Mouse (Mus musculus): ENCODE measurements around the gene Gnb1l. TPM values are rescaled to one million over a fixed set of nuclear protein-coding genes. Genes with fewer than 3 reads are reported as not detected.

Gnb1l gene
- total RNA-seq, 2 experiments from 2014 or later, result 6.0 to 6.5 TPM

DNA sequence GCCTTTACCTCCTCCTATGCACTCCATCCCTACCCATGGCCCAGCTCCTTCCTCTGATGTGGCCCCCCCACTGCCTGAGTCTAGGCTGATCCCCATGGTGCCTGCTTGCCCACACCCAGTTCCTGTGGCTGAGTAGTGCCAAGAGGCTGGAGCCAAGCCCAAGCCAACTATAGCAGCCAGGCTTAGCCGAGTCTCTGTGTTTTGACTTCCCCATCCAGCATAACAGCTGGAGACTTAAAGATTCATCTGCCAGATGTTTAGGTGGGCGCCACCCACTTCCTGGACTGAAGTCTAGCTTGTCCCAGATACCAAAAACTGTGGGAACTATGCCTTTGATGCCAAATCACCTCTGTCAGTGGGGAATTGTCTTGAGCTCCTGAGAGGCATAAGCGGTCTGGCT, 34.2 kb upstream of the Gnb1l start:
- TF ChIP-seq CTCF (IDR thresholded peaks at IDR 0.05), result no peak
- Histone ChIP-seq H3K27ac (peak overlapping the region; percentile 40; the same call in 1 of the 2 replicates), H3K4me3 (no peak overlapping the region)
- peak in 1 of 2 experiments; percentile 35 for DNase-seq (ENCODE audit: extremely low spot score in 1 of 2, low spot score in 2 of 2)
- intact Hi-C loops (cut with DNase I), result no loop called here

DNA sequence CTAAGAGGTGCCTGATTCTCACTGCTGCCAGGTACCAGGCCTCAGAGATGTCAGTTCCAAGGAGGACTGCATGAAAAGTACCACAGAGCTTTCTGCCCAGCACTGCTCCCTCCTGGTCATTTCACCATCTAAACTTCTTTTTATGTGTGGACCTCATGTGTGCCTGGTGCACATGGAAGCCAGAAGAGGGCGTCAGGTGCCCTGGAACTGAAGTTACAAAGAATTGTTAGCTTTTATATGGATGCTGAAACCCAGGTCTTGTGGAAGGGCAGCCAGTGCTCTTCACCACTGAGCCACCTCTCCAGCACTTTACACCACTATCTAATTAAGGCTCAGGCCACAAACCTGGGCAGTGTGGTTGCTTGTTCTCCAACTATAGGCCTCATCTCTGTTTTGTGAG, 27.7 kb upstream of the Gnb1l start:
- peak in 1 of 2 experiments; percentile 5 for DNase-seq (ENCODE audit: extremely low spot score in 1 of 2, low spot score in 2 of 2)
- H3K27ac ChIP-seq, result no peak overlapping the region
- H3K4me3 ChIP-seq, result no peak overlapping the region
- intact Hi-C loops (cut with DNase I), result no loop called here
- no peak; the same call in 1 of the 2 replicates for TF ChIP-seq CTCF (IDR thresholded peaks at IDR 0.05)

DNA sequence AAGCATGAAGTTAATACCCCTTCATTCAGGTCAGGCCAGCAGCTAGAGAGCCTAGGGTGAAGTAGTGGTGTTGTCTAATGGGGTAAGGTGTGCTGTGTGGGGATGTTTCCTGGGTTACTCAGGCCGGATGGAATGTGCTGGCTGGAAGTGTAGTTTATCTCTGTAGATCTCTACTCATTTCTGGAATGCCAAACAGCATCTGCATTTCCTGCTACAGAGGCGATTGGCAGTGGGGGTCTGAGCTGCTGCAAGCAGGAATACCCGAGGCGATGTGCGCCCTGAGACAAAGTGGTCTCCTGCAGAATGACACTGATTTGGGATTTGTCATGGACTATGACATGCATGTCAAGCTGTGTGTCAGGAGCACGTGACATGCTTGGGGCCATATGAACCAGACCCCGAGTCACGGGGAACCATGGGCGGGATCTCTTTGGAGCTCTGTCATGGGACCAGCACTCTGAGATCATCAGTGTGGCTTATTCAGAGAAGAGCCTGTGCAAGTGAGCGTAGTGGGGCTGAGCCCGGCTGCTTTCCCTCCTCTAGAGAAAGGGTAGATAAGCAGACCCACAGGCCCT, 27.0 kb upstream of the Gnb1l start:
- DNase-seq (ENCODE audit: extremely low spot score in 1 of 2, low spot score in 2 of 2), result peak in 1 of 2 experiments; percentile 4
- H3K27ac ChIP-seq, result no peak overlapping the region
- intact Hi-C loops (cut with DNase I), result no loop called here
- no peak overlapping the region for H3K4me3 ChIP-seq
- TF ChIP-seq CTCF (IDR thresholded peaks at IDR 0.05), result no peak

DNA sequence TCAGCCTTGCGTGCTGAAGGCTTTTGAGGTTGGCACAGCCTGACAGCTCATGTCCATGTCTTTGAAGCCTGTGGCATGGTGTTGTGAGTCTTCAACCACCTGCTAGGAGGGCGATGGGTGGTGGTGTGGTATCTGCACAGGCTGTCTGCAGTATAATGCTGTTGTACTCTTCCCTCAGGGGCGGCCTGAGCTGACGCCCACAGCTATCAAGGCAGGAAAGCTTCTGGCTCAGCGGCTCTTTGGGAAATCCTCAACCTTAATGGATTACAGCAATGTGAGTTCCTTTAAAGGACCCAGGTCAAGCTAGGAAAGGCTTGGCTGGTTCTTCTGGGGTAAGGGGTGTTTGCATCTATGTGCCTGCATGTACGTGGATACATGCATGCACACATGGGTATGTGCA, 26.5 kb upstream of the Gnb1l start:
- Histone ChIP-seq H3K4me3 (no peak overlapping the region), H3K27ac (no peak overlapping the region)
- intact Hi-C loops (cut with DNase I), result no loop called here
- TF ChIP-seq CTCF (IDR thresholded peaks at IDR 0.05), result no peak
- DNase-seq (ENCODE audit: extremely low spot score in 1 of 2, low spot score in 2 of 2), result peak in 1 of 2 experiments; percentile 8

DNA sequence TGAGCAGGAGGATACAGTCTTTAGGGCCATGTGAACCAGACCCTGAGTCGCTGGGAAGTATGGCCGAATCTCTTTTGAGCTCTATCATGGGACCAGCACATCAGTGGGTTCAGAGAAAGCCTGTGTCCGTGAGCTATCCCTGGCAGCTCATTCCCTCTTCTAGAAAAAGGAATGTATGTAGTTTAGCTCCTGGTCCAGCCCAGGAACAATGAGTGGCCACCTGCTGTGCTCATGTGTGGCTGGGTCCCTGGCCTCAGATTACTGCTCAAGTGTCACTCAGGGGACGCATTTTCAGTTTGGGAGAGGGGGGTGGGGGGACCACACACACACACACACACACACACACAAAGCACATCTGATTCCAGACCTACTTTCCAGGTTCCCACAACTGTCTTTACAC, 26.1 kb upstream of the Gnb1l start:
- no peak for TF ChIP-seq CTCF (IDR thresholded peaks at IDR 0.05)
- H3K4me3 ChIP-seq, result no peak overlapping the region

DNA sequence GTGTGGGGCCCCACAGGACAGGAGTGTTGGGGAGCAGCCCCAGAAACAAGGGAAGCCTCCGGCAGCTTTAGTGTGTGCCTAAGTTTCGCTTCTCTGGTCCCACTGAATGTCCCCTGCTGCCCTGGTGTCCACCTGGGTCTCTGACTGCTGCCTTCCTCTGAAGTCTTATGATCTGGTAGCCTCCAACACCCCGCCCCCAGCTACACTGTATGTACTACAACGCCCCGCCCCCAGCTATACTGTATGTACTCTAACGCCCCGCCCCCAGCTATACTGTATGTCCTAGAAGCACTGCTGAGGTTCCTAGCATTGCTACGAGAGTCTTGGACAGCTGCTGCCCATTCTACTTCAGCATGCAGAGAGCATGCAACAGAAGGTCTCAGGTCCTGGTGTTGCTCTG, 25.5 kb upstream of the Gnb1l start:
- intact Hi-C loops (cut with DNase I), result no loop called here
- TF ChIP-seq CTCF (IDR thresholded peaks at IDR 0.05), result no peak
- Histone ChIP-seq H3K4me3 (no peak overlapping the region), H3K27ac (no peak overlapping the region)
- DNase-seq (ENCODE audit: extremely low spot score in 1 of 2, low spot score in 2 of 2), result peak in 1 of 2 experiments; percentile 3

More for the DNA sequence above, 26.1 kb upstream of the Gnb1l start:
- no peak overlapping the region for H3K27ac ChIP-seq
- intact Hi-C loops (cut with DNase I), result no loop called here
- DNase-seq (ENCODE audit: extremely low spot score in 1 of 2, low spot score in 2 of 2), result no peak

DNA sequence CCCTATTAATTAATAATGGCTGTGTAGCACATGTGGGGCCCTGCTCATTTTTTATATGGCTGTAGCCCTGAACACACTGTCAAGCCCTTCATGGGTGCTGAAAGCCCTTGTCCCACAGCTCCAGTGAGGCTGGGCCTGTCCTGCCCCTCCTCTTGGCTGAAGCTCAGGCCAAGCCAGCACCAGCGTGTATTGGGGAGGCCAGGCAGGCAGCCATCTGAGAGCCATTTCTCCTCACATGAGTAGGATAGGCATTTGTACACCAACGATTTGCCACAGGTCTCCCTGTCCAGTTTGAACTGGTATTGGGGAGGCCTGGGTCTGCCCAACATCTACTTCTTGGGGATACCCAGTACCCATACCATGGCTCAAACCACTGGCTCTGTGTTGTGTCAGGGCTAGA, 24.5 kb upstream of the Gnb1l start:
- Histone ChIP-seq H3K4me3 (no peak overlapping the region), H3K27ac (no peak overlapping the region)
- intact Hi-C loops (cut with DNase I), result no loop called here
- TF ChIP-seq CTCF (IDR thresholded peaks at IDR 0.05), result no peak
- DNase-seq (ENCODE audit: extremely low spot score in 1 of 2, low spot score in 2 of 2), result no peak

DNA sequence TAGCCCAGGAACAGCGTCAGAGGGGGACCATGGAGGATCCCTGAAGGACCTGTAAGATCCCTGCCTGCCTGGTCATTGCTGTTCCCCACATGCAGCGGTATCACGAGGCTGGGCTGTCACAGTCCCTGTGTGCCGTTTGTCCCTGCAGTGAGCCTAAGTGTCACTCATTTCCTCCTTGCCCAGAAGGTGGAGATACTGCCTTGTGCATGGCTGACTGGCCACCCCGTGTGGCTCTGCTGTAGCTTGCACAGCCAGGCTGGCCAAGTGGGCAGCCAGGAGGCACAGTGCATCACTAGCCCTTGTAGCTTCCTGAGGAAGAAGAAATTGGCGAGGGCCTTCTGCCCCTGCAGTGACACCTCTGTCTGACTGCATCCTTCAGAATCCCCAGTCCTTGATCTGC, 20.5 kb upstream of the Gnb1l start:
- Histone ChIP-seq H3K27ac (no peak overlapping the region), H3K4me3 (no peak overlapping the region)
- intact Hi-C loops (cut with DNase I), result no loop called here
- DNase-seq (ENCODE audit: extremely low spot score in 1 of 2, low spot score in 2 of 2), result no peak
- peak; percentile 17 for TF ChIP-seq CTCF (IDR thresholded peaks at IDR 0.05)

DNA sequence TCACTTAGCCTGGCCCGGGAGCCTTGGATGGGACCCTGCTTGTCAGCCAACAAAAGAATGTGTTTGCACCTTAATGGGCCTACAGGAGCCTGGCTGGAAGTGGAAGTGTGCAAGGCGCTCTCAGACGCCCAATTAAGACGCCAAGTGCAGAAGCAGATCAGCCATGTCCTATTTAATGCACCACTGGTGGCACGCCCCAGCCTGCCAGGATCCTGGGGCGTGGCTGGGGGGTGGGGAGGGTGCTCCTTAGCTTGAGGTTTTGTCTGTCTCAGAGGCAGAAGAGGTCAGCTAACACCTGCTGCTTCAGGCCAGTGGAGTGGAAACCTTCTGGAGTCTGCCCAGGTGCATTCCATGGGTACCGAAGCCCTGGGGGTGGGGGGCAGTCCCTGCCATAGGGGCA, 18.8 kb upstream of the Gnb1l start:
- intact Hi-C loops (cut with DNase I), result no loop called here
- TF ChIP-seq CTCF (IDR thresholded peaks at IDR 0.05), result no peak
- no peak for DNase-seq (ENCODE audit: extremely low spot score in 1 of 2, low spot score in 2 of 2)
- Histone ChIP-seq H3K4me3 (no peak overlapping the region), H3K27ac (no peak overlapping the region)

DNA sequence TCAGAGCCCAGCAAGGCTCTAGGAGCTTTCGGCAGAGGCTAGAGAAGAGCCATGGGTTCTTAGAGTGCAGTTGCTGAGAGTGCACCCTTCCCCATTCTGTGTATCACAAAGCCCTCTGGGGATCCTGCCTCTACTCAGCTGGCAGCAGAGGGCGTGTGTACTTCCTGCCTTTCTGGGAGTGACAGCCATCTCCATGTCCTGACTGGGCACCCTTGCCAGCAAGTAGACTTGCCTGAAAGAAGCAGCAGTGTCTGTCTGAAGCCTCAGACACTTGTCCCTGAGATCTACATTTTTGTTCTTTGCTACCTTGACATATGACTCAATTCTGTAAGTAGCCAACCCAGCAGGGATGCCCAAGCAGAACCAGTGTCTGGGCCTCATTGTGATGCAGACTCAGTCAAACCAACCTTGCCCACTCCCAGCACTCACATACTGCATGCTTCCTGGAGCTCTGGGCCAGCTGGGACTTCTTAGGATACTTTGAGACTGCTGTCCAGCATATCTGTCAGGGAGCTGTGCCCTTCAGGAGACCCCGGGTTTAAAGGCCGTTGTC, 17.5 kb upstream of the Gnb1l start:
- intact Hi-C loops (cut with DNase I), result no loop called here
- no peak overlapping the region for H3K27ac ChIP-seq
- TF ChIP-seq CTCF (IDR thresholded peaks at IDR 0.05), result no peak

DNA sequence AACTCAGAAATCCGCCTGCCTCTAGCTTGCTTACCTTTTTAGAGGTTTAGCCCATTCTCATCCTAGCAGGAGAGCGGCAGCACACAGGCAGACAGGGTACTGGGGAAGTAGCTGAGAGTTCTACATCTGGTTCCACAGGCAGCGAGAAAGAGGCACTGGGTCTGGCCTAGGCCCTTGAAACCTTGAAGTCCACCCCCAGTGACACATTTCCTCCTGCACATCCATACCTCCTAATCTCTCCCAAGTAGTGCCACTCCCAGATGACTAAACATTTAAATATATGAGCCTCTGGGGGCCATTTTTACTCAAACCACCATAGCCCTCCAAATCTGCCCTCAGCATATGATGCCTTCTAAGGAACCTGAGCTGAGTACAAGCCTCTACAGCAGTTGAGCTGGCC, 16.1 kb upstream of the Gnb1l start:
- no peak for TF ChIP-seq CTCF (IDR thresholded peaks at IDR 0.05)
- intact Hi-C loops (cut with DNase I), result no loop called here
- DNase-seq (ENCODE audit: extremely low spot score in 1 of 2, low spot score in 2 of 2), result no peak

More for the DNA sequence above, 17.5 kb upstream of the Gnb1l start:
- no peak overlapping the region for H3K4me3 ChIP-seq
- no peak for DNase-seq (ENCODE audit: extremely low spot score in 1 of 2, low spot score in 2 of 2)

DNA sequence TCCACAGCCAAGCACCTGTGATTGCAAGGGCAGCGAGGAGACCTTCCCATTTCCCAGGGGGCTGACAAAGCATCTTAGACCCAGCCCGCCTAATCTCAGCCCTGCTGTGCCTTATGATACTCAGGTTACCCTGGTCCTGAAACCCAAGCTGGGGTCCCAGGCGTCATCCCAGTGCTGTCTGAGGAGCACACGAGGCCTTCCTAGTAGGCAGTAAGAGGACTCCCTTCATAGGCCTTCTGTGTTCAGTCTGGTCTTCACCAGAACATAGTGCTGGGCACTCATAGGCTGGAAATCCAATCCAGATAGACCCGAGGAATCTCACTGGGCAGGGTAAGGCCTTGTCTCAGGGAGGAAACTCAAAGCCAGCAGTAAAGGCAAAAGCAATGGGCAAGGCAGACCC, 14.7 kb upstream of the Gnb1l start:
- no peak overlapping the region for H3K4me3 ChIP-seq
- TF ChIP-seq CTCF (IDR thresholded peaks at IDR 0.05), result no peak
- intact Hi-C loops (cut with DNase I), result no loop called here
- no peak overlapping the region for H3K27ac ChIP-seq
- DNase-seq (ENCODE audit: extremely low spot score in 1 of 2, low spot score in 2 of 2), result no peak

More for the DNA sequence above, 16.1 kb upstream of the Gnb1l start:
- Histone ChIP-seq H3K27ac (no peak overlapping the region), H3K4me3 (no peak overlapping the region)

DNA sequence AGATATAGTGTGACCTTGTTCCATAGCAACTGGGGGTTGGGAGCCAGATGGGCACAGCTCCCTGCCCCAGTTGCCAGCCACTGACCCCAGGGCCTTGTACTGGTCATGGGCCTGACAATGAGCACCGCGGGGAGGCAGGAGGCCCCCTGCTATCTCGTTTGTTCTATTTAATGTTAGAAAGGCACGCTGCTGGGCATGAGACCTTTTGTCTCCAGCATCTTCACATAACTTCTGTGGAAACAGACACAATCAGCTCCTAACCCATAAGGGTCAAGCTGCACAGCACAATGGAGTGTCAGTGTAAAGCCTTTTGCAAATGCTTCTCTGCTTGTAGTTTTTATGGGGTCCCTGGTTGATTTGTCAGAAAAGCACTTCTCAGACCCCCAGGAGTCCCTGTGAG, 14.1 kb upstream of the Gnb1l start:
- no peak for DNase-seq (ENCODE audit: extremely low spot score in 1 of 2, low spot score in 2 of 2)
- Histone ChIP-seq H3K4me3 (no peak overlapping the region), H3K27ac (no peak overlapping the region)
- intact Hi-C loops (cut with DNase I), result no loop called here
- TF ChIP-seq CTCF (IDR thresholded peaks at IDR 0.05), result no peak
